Mouse (Mus musculus) c-Kit-positive CD71-negative TER-119-negative erythroid progenitor cells, embryonic 14.5 days (primary cell): ENCODE measurements around the gene 4932438H23Rik.
A peak's percentile ranks its signal among the peaks of the same experiment; 100 is the strongest.
"Not testable (repeated sequence)": the region's sequence is repeated elsewhere in the genome, so short reads cannot be mapped to it uniquely, and the experiment has no call there.

ENCODE experiments used
- DNase-seq: peaks from one replicate; pipeline ENCODE4 v3.0.0-alpha.2; 2013; ENCODE audit warnings: low read depth

4932438H23Rik gene

GRCm38 (mm10) chr16:91099444-91100065 is 4.6 kb upstream of the 4932438H23Rik start:
- no peak for DNase-seq

- DNase-seq, result no peak
Measured at GRCm38 (mm10) chr16:91097858-91098257, 2.9 kb upstream of the 4932438H23Rik start.

GRCm38 (mm10) chr16:91096984-91097506 is 2.1 kb upstream of the 4932438H23Rik start:
- no peak for DNase-seq

- no peak for DNase-seq
Measured at GRCm38 (mm10) chr16:91096016-91096415, 1.1 kb upstream of the 4932438H23Rik start.

- peak; percentile 36 for DNase-seq
Measured at GRCm38 (mm10) chr16:91086642-91087306, 8.1 kb downstream of the 4932438H23Rik start.

GRCm38 (mm10) chr16:91085239-91085825 is 9.6 kb downstream of the 4932438H23Rik start:
- no peak for DNase-seq

GRCm38 (mm10) chr16:91084307-91085238 is 10.3 kb downstream of the 4932438H23Rik start:
- no peak for DNase-seq

GRCm38 (mm10) chr16:91083002-91083646 is 11.8 kb downstream of the 4932438H23Rik start:
- DNase-seq, result no peak

- DNase-seq, result peak; percentile 69
Measured at GRCm38 (mm10) chr16:91081508-91081907, 13.4 kb downstream of the 4932438H23Rik start.

- peak; percentile 38 for DNase-seq
Measured at GRCm38 (mm10) chr16:91076180-91076579, 18.7 kb downstream of the 4932438H23Rik start.

GRCm38 (mm10) chr16:91075423-91075822 is 19.5 kb downstream of the 4932438H23Rik start:
- DNase-seq, result not testable (repeated sequence)

- peak; percentile 85 for DNase-seq
Measured at GRCm38 (mm10) chr16:91073163-91073892, 21.6 kb downstream of the 4932438H23Rik start.

- DNase-seq, result no peak
Measured at GRCm38 (mm10) chr16:91072256-91072655, 22.7 kb downstream of the 4932438H23Rik start.

GRCm38 (mm10) chr16:91068969-91069368 is 26.0 kb downstream of the 4932438H23Rik start:
- no peak for DNase-seq

GRCm38 (mm10) chr16:91067122-91067521 is 27.8 kb downstream of the 4932438H23Rik start:
- no peak for DNase-seq

GRCm38 (mm10) chr16:91064583-91065365 is 30.1 kb downstream of the 4932438H23Rik start:
- DNase-seq, result no peak

GRCm38 (mm10) chr16:91063786-91064185 is 31.1 kb downstream of the 4932438H23Rik start:
- no peak for DNase-seq

GRCm38 (mm10) chr16:91061531-91062318 is 33.2 kb downstream of the 4932438H23Rik start:
- no peak for DNase-seq

- DNase-seq, result no peak
Measured at GRCm38 (mm10) chr16:91057741-91058140, 37.2 kb downstream of the 4932438H23Rik start.
